Mouse (Mus musculus): Measurements from ENCODE around the gene Ttc7b. TPM values are rescaled to one million over a fixed set of nuclear protein-coding genes. Genes with fewer than 3 reads are reported as not detected.

The Ttc7b gene
- polyA plus RNA-seq, 1 experiment from 2014 or later: 2.4 TPM

GRCm38 (mm10) chr12:100425028-100425427 lies 95.6 kb downstream of the Ttc7b start:
- Histone ChIP-seq H3K9ac (ENCODE audit: low read length) (no peak overlapping the region), H3K36me3 (ENCODE audit: control insufficient read depth, insufficient read depth, low read length) (no peaks in the 10 kb centered on the region), H3K27me3 (ENCODE audit: control insufficient read depth, insufficient read depth, low read length) (no peaks in the 10 kb centered on the region), H3K4me1 (replicated peaks; ENCODE audit: control insufficient read depth, insufficient read depth) (0 out of 2 replicates have a peak, but pooled peaks cover 2% of the 10 kb centered on the region), H3K27ac (replicated peaks) (no peak overlapping the region), H3K4me2 (replicated peaks; ENCODE audit: low read depth) (no peak overlapping the region), H3K9me3 (ENCODE audit: control insufficient read depth, low read length) (no peaks in the 10 kb centered on the region), H3K4me3 (ENCODE audit: low read depth, low read length) (no peak overlapping the region)
- no peak for ATAC-seq (ENCODE audit: low FRiP score, low TSS enrichment)
- no peak for DNase-seq (ENCODE audit: low spot score)
- TF ChIP-seq EP300 (optimal IDR thresholded peaks at IDR 0.05) (no peak), CTCF (IDR thresholded peaks at IDR 0.05; ENCODE audit: low read depth) (no peak)
- 90% methylated on average over 6 of the region's 6 CpGs for WGBS

- H3K27me3 ChIP-seq (ENCODE audit: control insufficient read depth, insufficient read depth, low read length): no peaks in the 10 kb centered on the region
- H3K4me3 ChIP-seq (ENCODE audit: low read depth, low read length): no peak overlapping the region
- WGBS: 37% methylated on average over 6 of the region's 6 CpGs
- no peaks in the 10 kb centered on the region for H3K9me3 ChIP-seq (ENCODE audit: control insufficient read depth, low read length)
- ATAC-seq (ENCODE audit: low FRiP score, low TSS enrichment): peak; percentile 57; the same call in 1 of the 2 replicates
- no peak overlapping the region for H3K4me2 ChIP-seq (replicated peaks; ENCODE audit: low read depth)
- no peak overlapping the region for H3K27ac ChIP-seq (replicated peaks)
- H3K36me3 ChIP-seq (ENCODE audit: control insufficient read depth, insufficient read depth, low read length): no peaks in the 10 kb centered on the region
- 0 out of 2 replicates have a peak, but pooled peaks cover 2% of the 10 kb centered on the region for H3K4me1 ChIP-seq (replicated peaks; ENCODE audit: control insufficient read depth, insufficient read depth)
- H3K9ac ChIP-seq (ENCODE audit: low read length): no peak overlapping the region
- TF ChIP-seq CTCF (IDR thresholded peaks at IDR 0.05; ENCODE audit: low read depth): no peak
- TF ChIP-seq EP300 (optimal IDR thresholded peaks at IDR 0.05): no peak
- peak; percentile 34 for DNase-seq (ENCODE audit: low spot score)
These were observed 98.3 kb downstream of the Ttc7b start for GRCm38 (mm10) chr12:100422286-100422820.

- peak; percentile 50 for DNase-seq (ENCODE audit: low spot score)
- no peak for ATAC-seq (ENCODE audit: low FRiP score, low TSS enrichment)
- no peak for TF ChIP-seq EP300 (optimal IDR thresholded peaks at IDR 0.05)
- peak; percentile 80 for TF ChIP-seq CTCF (IDR thresholded peaks at IDR 0.05; ENCODE audit: low read depth)
- no peaks in the 10 kb centered on the region for H3K27me3 ChIP-seq (ENCODE audit: control insufficient read depth, insufficient read depth, low read length)
- H3K36me3 ChIP-seq (ENCODE audit: control insufficient read depth, insufficient read depth, low read length): no peaks in the 10 kb centered on the region
- H3K9me3 ChIP-seq (ENCODE audit: control insufficient read depth, low read length): no peaks in the 10 kb centered on the region
- H3K9ac ChIP-seq (ENCODE audit: low read length): no peak overlapping the region
- WGBS: 58% methylated on average over 6 of the region's 6 CpGs
- H3K4me3 ChIP-seq (ENCODE audit: low read depth, low read length): no peak overlapping the region
- H3K27ac ChIP-seq (replicated peaks): no peak overlapping the region
- no peak overlapping the region for H3K4me2 ChIP-seq (replicated peaks; ENCODE audit: low read depth)
- 0 out of 2 replicates have a peak, but pooled peaks cover 2% of the 10 kb centered on the region for H3K4me1 ChIP-seq (replicated peaks; ENCODE audit: control insufficient read depth, insufficient read depth)
These were observed 99.1 kb downstream of the Ttc7b start for GRCm38 (mm10) chr12:100421538-100421937.

GRCm38 (mm10) chr12:100420903-100421302 lies 99.7 kb downstream of the Ttc7b start:
- 81% methylated on average over 6 of the region's 6 CpGs for WGBS
- Histone ChIP-seq H3K27me3 (ENCODE audit: control insufficient read depth, insufficient read depth, low read length) (no peaks in the 10 kb centered on the region), H3K4me1 (replicated peaks; ENCODE audit: control insufficient read depth, insufficient read depth) (0 out of 2 replicates have a peak, but pooled peaks cover 2% of the 10 kb centered on the region), H3K9ac (ENCODE audit: low read length) (no peak overlapping the region), H3K9me3 (ENCODE audit: control insufficient read depth, low read length) (no peaks in the 10 kb centered on the region), H3K4me3 (ENCODE audit: low read depth, low read length) (no peak overlapping the region), H3K36me3 (ENCODE audit: control insufficient read depth, insufficient read depth, low read length) (no peaks in the 10 kb centered on the region), H3K4me2 (replicated peaks; ENCODE audit: low read depth) (no peak overlapping the region), H3K27ac (replicated peaks) (no peak overlapping the region)
- TF ChIP-seq CTCF (IDR thresholded peaks at IDR 0.05; ENCODE audit: low read depth): no peak
- no peak for TF ChIP-seq EP300 (optimal IDR thresholded peaks at IDR 0.05)
- no peak for DNase-seq (ENCODE audit: low spot score)
- no peak for ATAC-seq (ENCODE audit: low FRiP score, low TSS enrichment)

GRCm38 (mm10) chr12:100419946-100420874 lies 100.4 kb downstream of the Ttc7b start:
- H3K27ac ChIP-seq (replicated peaks): no peak overlapping the region
- 62% methylated on average over 9 of the region's 9 CpGs for WGBS

More at GRCm38 (mm10) chr12:100419946-100420874, 100.4 kb downstream of the Ttc7b start:
- TF ChIP-seq EP300 (optimal IDR thresholded peaks at IDR 0.05) (no peak), CTCF (IDR thresholded peaks at IDR 0.05; ENCODE audit: low read depth) (no peak)
- DNase-seq (ENCODE audit: low spot score) (no peak), ATAC-seq (ENCODE audit: low FRiP score, low TSS enrichment) (no peak)
- Histone ChIP-seq H3K36me3 (ENCODE audit: control insufficient read depth, insufficient read depth, low read length) (no peaks in the 10 kb centered on the region), H3K9me3 (ENCODE audit: control insufficient read depth, low read length) (no peaks in the 10 kb centered on the region), H3K9ac (ENCODE audit: low read length) (no peak overlapping the region), H3K4me3 (ENCODE audit: low read depth, low read length) (no peak overlapping the region), H3K4me2 (replicated peaks; ENCODE audit: low read depth) (no peak overlapping the region), H3K4me1 (replicated peaks; ENCODE audit: control insufficient read depth, insufficient read depth) (0 out of 2 replicates have a peak, but pooled peaks cover 2% of the 10 kb centered on the region), H3K27me3 (ENCODE audit: control insufficient read depth, insufficient read depth, low read length) (no peaks in the 10 kb centered on the region)
